Mouse (Mus musculus): ENCODE measurements around the gene Jade2.
A peak's percentile ranks its signal among the peaks of the same experiment; 100 is the strongest.
"Not testable (repeated sequence)": the region's sequence is repeated elsewhere in the genome, so short reads cannot be mapped to it uniquely, and the experiment has no call there.

The Jade2 gene

DNA sequence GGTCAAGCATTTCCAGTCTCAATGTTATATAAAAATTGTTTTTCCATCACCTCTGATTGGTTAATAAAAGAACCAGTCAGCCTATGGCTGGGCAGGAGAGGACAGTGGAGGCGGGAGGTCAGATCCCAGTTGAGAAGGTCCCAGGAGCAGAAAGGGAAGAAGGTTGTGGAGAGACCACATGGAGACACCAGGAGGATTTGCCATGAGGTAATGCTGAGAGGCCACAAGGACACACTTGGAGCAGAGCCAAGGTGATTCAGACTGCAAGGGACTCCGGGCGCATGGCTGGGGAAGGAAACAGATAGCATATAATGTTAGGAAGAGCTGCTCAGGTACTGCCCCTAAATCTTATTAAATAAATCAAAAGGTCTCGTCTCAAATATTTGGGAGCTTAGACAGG lies 61.2 kb downstream of the Jade2 start:
- no peak for DNase-seq (ENCODE audit: low spot score in 2 of 2)

GRCm38 (mm10) chr11:51790662-51791061 lies 66.8 kb downstream of the Jade2 start:
- DNase-seq (ENCODE audit: low spot score in 2 of 2), result no peak

DNA sequence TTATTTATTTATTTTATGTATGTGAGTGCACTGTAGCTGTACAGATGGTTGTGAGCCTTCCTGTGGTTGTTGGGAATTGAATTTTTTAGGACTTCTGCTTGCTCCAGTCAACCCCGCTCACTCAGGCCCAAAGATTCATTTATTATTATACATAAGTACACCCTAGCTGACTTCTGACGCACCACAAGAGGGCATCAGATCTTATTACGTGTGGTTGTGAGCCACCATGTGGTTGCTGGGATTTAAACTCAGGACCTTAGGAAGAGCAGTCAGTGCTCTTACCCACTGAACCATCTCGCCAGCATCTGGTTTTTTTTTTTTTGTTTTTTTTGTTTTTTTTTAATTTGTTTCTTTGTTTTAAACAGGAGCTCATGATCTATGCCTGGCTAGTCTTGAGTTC lies 67.7 kb downstream of the Jade2 start:
- DNase-seq (ENCODE audit: low spot score in 2 of 2), result not testable (repeated sequence)

DNA sequence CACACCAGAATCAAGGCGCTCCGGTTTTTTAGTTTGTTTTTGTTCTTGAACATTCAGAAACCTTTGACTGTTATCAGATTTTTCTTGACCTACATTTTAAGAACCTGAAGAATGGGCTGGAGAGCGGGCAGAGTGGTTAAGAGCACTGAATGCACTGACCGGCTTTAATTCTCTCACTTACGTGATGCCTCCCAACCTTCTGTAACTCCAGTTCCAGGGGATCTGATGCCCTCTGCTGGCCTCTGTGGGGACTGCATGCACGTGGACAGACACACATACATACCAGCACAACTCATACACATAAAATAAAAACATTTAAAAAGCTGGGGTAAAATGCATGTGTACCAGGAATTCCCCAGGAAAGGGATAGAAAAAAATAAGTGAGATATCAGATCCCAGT lies 71.5 kb downstream of the Jade2 start:
- DNase-seq (ENCODE audit: low spot score in 2 of 2), result peak; percentile 29 to 69

DNA sequence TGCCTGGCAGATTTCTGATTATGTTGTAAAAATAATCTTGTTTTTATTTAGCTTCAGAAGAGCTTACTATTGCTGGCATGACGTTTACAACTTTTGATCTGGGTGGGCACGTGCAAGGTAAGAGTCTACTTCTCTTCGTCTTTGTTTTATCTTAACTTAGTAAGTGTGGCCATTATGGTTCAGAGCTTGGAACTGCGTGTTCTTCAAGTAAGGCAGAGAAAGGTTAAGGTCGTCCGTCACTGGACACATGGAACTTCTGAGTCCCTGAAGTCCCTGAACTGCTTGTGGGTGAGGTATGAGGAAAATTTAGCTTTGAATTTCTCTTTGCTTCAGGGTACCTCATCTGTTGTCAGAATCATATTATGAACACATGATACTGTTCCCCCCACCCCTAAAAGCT lies 74.7 kb downstream of the Jade2 start:
- DNase-seq (ENCODE audit: low spot score in 2 of 2), result no peak

DNA sequence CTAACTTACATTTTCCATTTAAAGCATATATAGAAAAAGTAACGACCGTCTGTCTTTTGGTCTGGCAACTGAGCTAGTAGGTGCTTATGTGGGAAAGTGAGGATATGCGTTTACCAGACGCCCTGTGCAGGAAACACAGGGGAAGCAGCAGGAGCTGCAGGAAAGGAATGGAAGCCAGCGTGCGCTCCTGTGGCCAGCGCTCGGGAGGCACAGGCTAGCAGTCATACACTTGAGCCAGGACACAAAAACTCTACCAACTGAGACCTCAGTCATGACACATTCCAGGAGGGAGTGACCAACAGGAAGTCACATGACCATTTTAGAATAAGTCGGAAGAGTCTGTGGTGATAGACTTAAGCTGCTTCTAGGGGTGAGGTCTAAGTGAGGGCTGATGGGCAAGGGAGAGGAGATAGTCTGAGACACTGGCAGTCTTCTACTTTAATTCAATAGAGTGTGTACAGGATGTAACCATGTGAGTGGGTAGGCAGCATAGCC lies 76.6 kb downstream of the Jade2 start:
- no peak for DNase-seq (ENCODE audit: low spot score in 2 of 2)

- no peak for DNase-seq (ENCODE audit: low spot score in 2 of 2)
These were observed 80.0 kb downstream of the Jade2 start for GRCm38 (mm10) chr11:51777478-51777877.

DNA sequence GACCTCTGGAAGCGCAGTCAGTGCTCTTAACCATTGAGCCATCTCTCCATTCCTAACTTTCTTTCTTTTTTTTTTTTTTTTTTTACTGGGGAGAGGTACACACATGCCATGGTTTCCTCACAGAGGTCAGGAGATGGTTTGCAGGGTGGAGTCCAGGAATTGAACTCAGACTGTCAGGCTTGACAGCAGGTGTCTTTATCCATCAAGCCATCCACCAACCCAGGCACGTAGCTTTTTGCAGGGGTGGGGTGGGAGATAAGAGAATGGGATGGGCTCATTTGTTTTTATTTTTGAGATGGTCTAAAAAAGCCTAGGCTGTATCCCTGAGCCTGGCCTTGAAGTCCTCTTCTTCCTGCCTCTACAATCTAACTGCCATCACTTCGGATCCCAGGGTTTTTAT lies 81.9 kb downstream of the Jade2 start:
- no peak for DNase-seq (ENCODE audit: low spot score in 2 of 2)

- no peak for DNase-seq (ENCODE audit: low spot score in 2 of 2)
These were observed 89.2 kb downstream of the Jade2 start for GRCm38 (mm10) chr11:51768296-51768695.

DNA sequence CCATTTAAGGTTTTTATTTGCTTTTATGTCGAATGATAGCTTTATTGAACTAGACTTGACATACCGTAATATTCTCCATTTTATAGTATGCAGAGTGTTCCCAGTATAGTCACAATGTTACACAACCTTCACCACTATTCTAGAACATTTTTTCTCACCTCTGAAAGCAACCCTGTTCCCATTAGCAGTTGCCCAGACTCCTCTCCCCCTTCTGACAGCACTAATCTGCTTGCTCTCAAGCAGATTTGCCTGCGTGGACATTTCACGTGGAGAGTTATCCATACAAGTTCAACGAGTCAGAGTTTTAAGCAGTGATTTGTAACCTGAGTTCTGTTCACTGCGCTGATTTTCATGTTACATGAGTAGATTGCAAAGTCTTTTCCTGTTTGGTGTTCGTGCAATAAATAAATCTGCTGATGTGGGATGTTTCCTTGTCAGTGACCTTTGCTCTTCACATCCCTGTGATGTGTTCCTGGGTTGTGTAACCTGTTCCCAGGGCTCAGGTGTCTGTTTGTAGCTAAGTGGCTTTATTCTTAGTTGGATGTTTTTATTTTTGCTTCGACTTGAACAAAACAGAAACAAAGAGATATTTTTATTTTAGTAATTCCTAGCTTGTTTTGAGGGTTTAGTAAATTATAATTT lies 89.8 kb downstream of the Jade2 start:
- no peak for DNase-seq (ENCODE audit: low spot score in 2 of 2)

DNA sequence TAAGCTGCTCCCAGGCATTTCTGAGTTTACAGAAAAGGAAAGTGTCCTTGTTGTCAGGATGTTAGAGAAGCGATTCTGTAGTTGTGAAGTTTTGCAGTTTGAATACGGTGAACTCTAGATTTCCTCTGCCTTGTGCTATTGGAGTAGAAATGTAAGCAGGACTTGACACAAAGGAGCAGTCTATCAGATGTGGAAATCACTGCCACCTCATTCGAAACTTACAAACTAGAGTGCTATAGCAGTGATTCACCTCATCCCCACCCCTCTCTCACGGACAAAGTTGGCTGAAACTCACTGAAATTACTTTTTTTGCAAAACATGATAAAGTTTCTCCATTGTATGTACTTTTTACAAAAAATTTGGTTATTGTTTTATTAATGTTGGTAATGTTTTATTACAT lies 92.6 kb downstream of the Jade2 start:
- no peak for DNase-seq (ENCODE audit: low spot score in 2 of 2)

DNA sequence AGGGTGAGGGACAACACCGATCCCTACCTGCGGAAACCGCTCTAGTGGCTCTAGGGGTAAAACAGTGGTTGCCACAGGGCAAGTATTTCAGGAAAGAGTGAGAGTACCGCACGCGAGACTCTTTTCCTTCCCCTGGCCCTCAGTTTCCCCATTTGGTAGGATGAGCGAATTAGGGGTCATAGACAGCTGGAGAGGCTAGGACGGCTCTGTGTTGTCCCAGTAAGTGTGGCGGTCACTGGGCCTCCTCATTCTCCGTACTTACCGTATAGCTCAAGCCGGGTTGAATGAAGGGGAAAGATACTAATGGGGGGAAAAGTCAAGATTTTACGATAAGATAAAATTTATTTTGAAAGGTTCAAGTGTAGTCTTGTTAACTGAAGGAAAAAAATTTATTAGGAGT lies 93.5 kb downstream of the Jade2 start:
- peak in 1 of 2 experiments; percentile 3 for DNase-seq (ENCODE audit: low spot score in 2 of 2)
